Mouse (Mus musculus) cortical plate, adult 2 months (tissue): ENCODE data around the gene Drc3.

Source experiments
- CTCF ChIP-seq: fragments of 200-500 bp; IDR thresholded peaks from 2 replicates; pipeline ENCODE4 v1.5.1; 2011; ENCODE audit warnings: mild to moderate bottlenecking, control low read depth, low read length; ENCODE audit not compliant: insufficient read depth; ENCODE audit errors: extremely low read depth
- POLR2A ChIP-seq: fragments of 200-500 bp; IDR thresholded peaks from 2 replicates; pipeline ENCODE4 v1.6.1; 2011; ENCODE audit warnings: mild to moderate bottlenecking, low read length, control low read depth; ENCODE audit not compliant: insufficient read depth; ENCODE audit errors: extremely low read depth

DNA sequence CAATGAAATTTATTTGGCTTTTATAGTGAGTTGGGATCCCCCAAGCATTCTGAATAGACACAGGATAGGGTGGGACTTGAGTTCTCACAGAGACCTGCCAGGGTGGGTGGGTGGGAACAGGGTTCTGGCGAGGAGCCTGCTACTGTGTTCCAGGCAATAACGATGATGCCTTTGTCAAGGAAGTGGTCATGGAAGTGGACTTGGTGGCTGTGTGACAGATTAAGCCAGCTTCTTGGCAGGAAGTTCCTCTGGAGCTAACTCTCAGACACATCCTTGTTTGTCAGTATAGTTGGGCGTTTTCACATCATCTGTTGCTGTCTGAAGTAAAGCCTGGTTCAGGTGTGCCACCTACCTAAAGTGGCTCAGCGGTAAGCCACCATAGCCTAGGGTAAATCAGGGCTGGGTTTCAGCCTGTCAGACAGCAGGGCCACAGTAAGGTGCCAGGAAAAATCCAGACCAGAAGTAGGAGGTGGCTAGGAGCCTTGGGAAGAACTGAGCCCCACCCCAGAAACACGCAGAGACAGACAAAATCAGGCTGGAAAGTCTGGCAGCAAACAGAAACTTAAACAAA is 7.6 kb downstream of the Drc3 start:
- TF ChIP-seq POLR2A = no peak
- no peak for TF ChIP-seq CTCF
